Mouse (Mus musculus) 3T3-L1 (cell line): ENCODE measurements around the gene Ldlr.
A peak's percentile ranks its signal among the peaks of the same experiment; 100 is the strongest.
"Not testable (repeated sequence)": the region's sequence is repeated elsewhere in the genome, so short reads cannot be mapped to it uniquely, and the experiment has no call there.

Experiments used
- DNase-seq: peaks from one replicate; pipeline ENCODE4 v3.0.0-alpha.2; 2015; ENCODE audit warnings: low read depth, low spot score

Gene Ldlr

DNA sequence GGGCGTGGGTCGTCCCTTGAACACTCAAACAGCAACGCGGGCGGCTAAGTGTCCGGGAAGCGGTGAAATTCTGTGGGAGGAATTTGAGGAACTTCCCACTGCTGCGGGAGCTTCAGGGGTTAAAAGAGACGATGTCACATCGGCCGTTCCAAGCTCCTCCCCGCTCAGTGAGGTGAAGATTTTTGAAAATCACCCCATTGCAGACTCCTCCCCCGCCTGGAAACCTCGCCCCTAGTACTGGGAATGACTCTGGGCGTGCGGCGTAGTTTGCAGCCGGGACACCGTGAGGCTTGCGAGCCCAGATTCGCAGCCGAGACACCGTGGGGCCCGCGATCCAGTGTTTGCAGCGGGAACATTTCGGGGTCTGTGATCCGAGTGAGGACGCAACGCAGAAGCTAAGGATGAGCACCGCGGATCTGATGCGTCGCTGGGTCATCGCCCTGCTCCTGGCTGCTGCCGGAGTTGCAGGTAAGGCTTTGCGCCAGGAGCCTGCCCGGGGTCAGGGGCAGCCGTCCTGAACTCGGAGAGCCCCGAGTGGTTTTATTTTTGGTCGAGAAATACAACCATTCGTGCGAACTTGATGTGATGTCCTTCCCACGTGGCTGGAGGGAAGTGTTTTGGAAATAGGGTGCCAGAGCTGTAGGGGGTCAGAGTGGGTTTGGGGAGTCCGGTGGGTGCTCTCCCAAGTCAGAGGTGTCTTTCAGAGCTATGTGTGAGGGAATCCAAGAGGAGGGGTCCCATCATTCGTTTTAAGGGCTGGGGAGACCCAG, at the start of gene Ldlr:
Gene Ldlr (plus strand): TSS at position 107 of the 770 bp plus-strand sequence.
- peak; percentile 98 for DNase-seq

DNA sequence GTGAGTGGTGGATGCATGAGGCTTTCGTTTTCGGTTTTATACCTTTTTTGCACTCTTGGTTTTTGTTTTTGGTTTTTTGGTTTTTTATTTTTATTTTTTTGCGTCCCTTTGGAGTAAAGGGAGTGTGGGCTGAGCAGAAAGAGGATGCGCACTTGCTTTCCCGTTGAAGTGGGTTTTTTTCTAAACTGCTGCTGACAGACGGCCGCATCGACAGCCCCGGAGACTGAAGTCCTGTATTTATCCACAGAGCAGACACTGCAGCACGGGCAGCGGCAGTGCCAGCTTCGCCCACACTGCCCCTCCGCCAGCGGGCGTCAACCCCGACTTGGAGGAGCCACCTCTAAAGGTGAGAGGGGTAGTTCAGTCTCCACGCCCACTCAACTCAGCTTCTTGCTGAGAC, 45.6 kb upstream of the Ldlr start:
- DNase-seq, result no peak

GRCm38 (mm10) chr9:21680448-21680847, 42.8 kb upstream of the Ldlr start:
- no peak for DNase-seq

DNA sequence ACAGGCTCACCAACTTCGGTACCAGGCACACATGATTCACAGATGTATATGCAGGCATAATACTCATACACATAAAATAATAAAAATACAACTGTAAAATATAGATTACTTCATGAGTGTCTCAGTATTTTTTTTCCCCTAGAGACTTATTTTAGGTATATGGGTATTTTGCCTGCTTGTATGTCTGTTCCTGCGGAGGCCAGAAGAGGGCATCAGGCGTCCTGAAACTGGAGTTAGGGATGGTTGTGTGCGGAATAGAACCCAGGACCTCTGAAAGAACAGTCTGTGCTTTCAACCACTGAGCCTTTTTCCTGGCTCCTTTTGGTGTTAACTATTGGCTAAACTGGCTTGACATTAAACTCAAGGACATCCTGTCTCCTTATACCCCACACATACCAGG, 40.5 kb upstream of the Ldlr start:
- DNase-seq, result peak; percentile 37

DNA sequence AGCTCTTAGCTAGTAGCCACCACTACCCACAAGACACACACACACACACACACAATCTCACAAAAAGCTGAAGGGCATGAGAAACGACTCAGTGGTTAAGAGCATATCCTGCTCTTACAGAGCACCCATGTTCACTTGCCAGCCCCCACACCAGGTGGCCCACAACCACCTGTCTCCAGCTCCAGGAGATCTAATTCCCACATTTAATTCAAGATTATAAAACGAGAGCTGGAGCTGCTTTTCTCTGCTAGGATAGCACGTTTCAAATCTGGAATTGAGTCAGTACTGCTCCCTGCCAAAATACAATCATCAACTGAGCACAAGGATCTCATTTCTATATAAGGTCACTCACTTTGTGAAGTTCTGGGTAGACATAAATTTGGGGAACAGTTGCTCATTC, 39.4 kb upstream of the Ldlr start:
- DNase-seq, result no peak

DNA sequence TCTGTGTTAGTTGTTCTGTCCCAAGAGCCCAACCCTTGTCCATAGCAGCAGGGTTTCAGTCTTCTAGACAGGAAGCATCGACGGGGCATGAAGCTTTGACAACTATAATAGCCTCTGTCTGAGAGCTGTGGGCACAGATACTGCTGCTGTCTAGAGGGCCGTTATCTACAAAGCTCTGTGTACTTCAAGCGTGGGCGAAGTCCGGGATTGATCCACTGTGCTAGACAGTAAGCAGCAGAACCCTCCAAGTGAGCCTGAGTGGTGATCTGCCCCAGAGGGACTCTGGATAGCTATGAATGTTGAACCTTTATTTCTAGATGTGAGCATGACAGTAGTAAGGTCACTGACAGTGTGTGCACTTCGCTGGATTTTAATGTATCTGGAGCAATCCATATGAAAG, 34.7 kb upstream of the Ldlr start:
- no peak for DNase-seq

GRCm38 (mm10) chr9:21690031-21690430, 33.3 kb upstream of the Ldlr start:
- DNase-seq, result peak; percentile 65

DNA sequence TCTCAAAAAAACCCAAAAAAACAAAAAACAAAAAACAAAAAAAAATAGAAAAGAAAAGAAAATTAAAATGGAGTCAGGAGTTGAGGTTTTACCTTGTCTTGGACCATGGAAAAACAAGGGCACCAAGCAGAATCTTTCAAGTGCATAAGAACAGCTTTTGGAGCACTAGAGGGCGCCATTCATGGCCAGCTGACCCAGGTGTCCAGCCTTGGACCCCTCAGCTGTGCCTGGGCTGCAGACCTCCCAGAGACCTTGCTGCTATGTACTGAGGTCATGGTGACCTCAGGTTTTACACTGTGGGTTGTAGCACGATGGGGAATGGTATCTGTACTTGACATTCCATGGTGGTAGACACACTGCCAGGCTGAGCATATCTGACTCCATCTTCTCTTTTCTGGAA, 31.4 kb upstream of the Ldlr start:
- peak; percentile 55 for DNase-seq

GRCm38 (mm10) chr9:21692491-21692890, 30.8 kb upstream of the Ldlr start:
- DNase-seq, result peak; percentile 74

DNA sequence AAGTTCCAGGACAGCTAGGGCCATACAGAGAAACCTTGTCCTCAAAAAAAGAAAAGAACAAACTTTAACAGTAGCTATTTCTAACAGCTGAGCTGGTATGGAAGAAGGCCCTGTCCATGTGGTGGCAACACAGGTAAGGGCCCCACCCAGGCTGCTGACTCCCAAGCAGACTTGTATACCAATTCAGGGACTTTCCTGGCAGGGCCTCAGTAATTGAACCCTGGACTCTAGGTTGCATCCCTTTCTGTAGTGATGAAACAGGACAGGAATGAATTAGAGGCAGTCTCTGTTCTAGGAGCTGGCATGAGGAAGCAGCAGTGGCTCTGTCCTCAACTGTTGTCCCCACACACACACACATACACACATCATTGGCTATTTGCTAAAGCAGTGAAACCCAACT, 29.2 kb upstream of the Ldlr start:
- DNase-seq, result no peak

DNA sequence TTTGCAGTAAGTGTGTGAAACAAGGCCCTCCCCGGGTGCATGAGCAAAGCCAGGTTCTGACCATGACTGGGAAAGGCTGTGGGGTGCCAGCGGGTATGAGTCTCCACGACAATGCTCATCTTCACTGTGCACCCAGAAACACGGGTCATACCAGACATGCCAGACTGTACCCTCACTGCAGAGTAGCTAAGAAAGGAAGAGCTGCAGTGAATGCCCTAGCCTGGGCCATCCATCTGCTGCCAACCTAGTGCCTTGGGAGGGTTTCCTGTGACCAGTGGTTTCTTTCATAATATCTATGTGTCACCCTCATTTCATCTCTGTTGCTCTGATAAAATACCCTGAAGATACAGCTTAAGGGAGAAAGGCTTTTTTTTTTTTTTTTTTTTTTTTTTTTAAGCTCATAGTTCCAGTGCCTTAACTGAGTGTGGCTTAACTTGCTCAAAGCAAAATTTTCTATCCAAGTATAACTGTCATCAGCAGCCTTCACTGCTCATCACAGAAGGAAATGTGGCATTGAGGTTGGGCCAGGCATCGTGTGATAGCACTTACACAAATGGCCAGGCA, 28.0 kb upstream of the Ldlr start:
- no peak for DNase-seq

DNA sequence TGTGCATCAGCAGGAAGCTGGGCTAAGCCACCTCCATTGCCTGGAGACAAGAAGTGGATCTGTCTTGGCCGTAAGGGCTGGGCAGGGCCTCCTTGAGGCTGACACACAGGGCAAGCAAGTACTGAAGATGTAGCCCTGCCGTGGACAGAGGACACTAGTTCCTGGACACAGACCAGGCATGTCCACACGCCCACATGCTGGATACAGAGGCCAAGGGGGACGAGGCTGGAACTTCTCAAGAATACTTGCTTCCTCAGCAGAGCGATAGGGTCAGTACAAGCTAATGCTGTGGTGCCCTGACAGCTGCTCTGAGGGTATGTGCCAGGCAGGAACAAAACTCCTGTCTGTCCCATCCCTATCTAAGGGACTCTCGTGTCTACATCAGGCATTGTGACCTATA, 26.2 kb upstream of the Ldlr start:
- no peak for DNase-seq

GRCm38 (mm10) chr9:21699280-21699679, 24.0 kb upstream of the Ldlr start:
- not testable (repeated sequence) for DNase-seq

DNA sequence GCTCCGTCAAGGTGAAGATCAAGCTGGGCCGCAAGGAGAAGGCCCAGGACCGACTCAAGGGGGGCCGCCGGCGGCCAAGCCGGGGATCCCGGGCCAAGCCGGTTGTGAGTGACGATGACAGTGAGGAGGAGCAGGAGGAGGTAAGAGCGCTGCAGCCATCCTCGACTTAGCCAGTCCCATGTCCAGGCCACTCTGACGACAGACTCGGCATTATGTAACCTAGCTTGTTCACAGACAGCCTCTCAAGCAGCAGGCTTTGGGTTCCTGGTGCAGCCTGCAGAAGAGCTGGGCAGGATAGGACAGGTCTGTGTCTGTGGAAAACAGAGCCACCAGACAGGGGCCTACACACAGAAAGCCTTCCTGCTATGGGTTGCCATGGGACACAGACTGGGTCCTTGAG, 22.2 kb upstream of the Ldlr start:
- no peak for DNase-seq

DNA sequence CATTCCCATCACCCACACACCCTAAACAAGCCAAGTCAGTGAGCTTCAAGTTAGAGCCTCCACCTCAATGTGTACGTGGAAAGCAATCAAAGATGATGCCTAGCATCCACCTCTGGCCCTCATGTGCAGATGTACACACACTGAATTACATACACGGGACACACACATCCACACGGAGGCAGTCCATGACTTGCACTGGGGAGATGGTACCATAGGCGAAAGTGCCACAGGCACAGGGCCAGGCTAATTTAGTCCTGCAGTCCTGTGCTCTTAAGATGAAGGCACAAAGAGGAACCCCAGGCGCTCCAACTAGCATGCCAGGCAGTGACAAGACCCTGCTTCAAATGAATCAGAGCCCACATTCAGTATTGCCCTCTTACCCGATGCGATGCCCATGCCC, 19.8 kb upstream of the Ldlr start:
- no peak for DNase-seq

GRCm38 (mm10) chr9:21706085-21706484, 17.2 kb upstream of the Ldlr start:
- no peak for DNase-seq

GRCm38 (mm10) chr9:21706586-21707265, 16.6 kb upstream of the Ldlr start:
- DNase-seq, result no peak

GRCm38 (mm10) chr9:21709340-21709739, 13.9 kb upstream of the Ldlr start:
- no peak for DNase-seq

DNA sequence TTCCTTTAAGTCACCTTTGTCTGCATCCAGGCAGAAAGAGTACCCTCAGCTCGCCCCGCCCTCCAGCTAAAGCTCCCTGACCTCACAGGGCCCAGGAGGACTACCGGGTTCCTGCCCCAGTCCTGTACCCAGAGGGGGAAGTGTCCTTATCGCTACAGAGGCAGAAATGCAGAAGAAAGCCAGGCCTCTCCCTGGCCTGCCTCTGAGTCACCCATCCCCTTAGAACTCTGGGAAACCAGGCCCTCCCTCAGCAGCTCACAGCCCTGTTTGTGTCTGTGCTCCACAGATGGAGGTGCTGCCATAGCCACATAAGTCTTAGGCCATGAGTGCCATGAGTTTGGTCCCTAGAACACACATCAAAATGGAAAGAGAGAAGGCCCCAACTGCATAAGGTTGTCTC, 8.0 kb upstream of the Ldlr start:
- peak; percentile 57 for DNase-seq

DNA sequence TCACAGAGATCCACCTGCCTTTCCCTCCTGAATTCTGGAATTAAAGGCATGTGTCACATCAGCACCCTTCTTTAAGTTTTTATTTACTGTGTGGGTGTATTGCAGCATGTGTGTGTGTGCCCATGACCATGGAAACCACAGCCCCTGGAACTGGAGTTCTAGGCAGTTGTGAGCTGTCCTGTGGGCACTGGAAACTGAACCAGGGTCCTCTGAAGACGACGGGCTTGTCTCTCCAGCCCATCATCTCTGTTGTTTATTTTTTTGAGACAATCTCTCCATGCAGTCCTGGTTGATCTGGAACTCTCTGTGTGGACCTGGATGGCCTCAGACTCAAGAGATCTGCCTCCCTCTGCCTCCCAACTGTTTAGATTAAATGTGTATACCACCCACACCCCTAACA, 6.3 kb upstream of the Ldlr start:
- no peak for DNase-seq

GRCm38 (mm10) chr9:21721036-21721435, 2.2 kb upstream of the Ldlr start:
- DNase-seq, result no peak

DNA sequence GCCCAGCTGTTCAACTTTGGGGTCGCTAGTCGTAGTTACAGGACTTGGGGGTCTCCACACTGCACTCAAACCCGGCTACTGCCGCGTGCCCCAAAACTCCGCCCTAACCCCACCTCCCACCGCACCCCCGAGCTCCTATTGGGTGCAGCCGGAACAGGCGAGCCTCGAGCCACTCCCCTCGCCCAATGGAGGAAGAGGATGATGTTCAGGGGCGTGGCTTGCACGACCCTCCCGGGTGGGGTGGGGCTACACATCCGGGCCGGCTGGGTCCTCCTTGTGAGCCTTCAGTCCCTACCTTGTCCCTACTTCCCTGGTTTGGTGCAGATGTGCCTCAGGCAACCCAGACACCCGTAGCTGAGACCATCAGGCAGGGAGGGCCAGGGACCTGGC, 859 bp downstream of the Ldlr start:
- peak; percentile 90 for DNase-seq
